Mouse (Mus musculus) intestine, embryonic 14.5 days (tissue): ENCODE measurements around the gene Nlrp9a. TPM values are rescaled to one million over a fixed set of nuclear protein-coding genes. Genes with fewer than 3 reads are reported as not detected.
"Not testable (repeated sequence)": the region's sequence is repeated elsewhere in the genome, so short reads cannot be mapped to it uniquely, and the experiment has no call there.

Experiments used
- ATAC-seq: fragments of 200-750 bp; cut with Nextera tagmentation; replicated peaks from 2 replicates; pipeline ENCODE4 v1.8.0; 2017; ENCODE audit warnings: low read depth, moderate number of reproducible peaks, moderate TSS enrichment, moderate library complexity; ENCODE audit not compliant: low FRiP score, low TSS enrichment
- DNase-seq: peaks from one replicate; pipeline ENCODE4 v3.0.0-alpha.2; 2018; ENCODE audit warnings: low spot score
- H3K27ac ChIP-seq: fragments of 300-500 bp; sonication (generic); 2 replicates; pipeline ENCODE4 v1.5.1; 2014; ENCODE audit warnings: low read depth, mild to moderate bottlenecking, control low read depth
- H3K27me3 ChIP-seq: fragments of 300-500 bp; sonication (generic); replicated peaks from 2 replicates; pipeline ENCODE4 v1.6.1; 2014; ENCODE audit warnings: low read length, control low read depth; ENCODE audit not compliant: control insufficient read depth, insufficient read depth
- H3K36me3 ChIP-seq: fragments of 300-500 bp; sonication (generic); 2 replicates; pipeline ENCODE4 v1.6.1; 2014; ENCODE audit warnings: low read length, control low read depth; ENCODE audit not compliant: control insufficient read depth, insufficient read depth
- H3K4me1 ChIP-seq: fragments of 300-500 bp; sonication (generic); replicated peaks from 2 replicates; pipeline ENCODE4 v1.6.1; 2014; ENCODE audit warnings: low read length, control low read depth, mixed read lengths; ENCODE audit not compliant: control insufficient read depth, insufficient read depth
- H3K4me2 ChIP-seq: fragments of 300-500 bp; sonication (generic); 2 replicates; pipeline ENCODE4 v1.6.1; 2014; ENCODE audit warnings: low read length
- H3K4me3 ChIP-seq: fragments of 300-500 bp; sonication (generic); 2 replicates; pipeline ENCODE4 v1.5.1; 2014; ENCODE audit warnings: low read depth, low read length, control low read depth, mixed read lengths
- H3K9ac ChIP-seq: fragments of 300-500 bp; sonication (generic); 2 replicates; pipeline ENCODE4 v1.6.1; 2014; ENCODE audit warnings: mild to moderate bottlenecking, low read length
- H3K9me3 ChIP-seq: fragments of 300-500 bp; sonication (generic); 2 replicates; pipeline ENCODE4 v1.6.1; 2016; ENCODE audit warnings: low read length, control low read depth; ENCODE audit not compliant: control insufficient read depth
- WGBS: fragments of 180-500 bp; shearing (Covaris S2); extraction: QIAGEN DNeasy Blood & Tissue Kit; methylation state at CpG from one replicate; pipeline ENCODE4 v1.1.7; 2014; 5-methylcytosine and 5-hydroxymethylcytosine counted together
- microRNA-seq: library from miRNA; unstranded; fragments of <30 nt; microRNA quantifications from one replicate; pipeline ENCODE4, GENCODE M21; 2016
- polyA plus RNA-seq: library from polyadenylated mRNA; unstranded; fragments of >200 nt; fragmentation: Nextera tagmentation; extraction: Ambion mirVana; gene quantifications from 2 replicates; pipeline ENCODE4 v1.2.1, GENCODE M21; 2014

Gene Nlrp9a
- polyA plus RNA-seq: not detected in 2 replicates

- H3K9me3 ChIP-seq, H3K4me1 ChIP-seq, DNase-seq, H3K9ac ChIP-seq, H3K27me3 ChIP-seq, H3K4me3 ChIP-seq, H3K4me2 ChIP-seq, ATAC-seq, H3K36me3 ChIP-seq, H3K27ac ChIP-seq: not testable (repeated sequence)
- WGBS: 66% methylated on average over 2 of the region's 2 CpGs
Observed at GRCm38 (mm10) chr7:26534723-26535122, at the start of gene Nlrp9a. Nlrp9a (plus strand) TSS chr7:26535023.

DNA sequence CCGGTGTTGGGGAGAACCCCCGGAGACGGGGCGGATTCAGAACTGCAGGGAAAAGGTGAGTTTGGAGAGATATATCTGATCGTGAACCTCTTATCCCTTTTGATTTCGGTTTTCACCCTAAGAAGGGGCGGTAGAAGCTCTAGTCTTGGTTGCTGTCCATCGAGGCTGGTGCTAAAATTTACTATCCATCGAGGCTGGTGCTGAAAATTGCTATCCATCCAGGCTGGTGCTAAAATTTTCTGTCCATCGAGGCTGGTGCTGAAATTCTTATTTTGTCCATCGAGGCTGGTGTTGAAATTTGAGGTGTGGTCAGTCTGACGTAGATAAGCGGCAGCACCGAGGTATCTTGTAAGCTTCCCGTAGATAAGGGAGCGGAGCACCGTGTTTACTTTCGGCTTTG, 45.3 kb upstream of the Nlrp9a start:
- WGBS: 70% methylated on average over 18 of the region's 18 CpGs
- not testable (repeated sequence) for H3K9ac ChIP-seq, H3K4me3 ChIP-seq, H3K9me3 ChIP-seq, H3K27ac ChIP-seq, H3K27me3 ChIP-seq, H3K4me2 ChIP-seq, DNase-seq, ATAC-seq, H3K4me1 ChIP-seq, H3K36me3 ChIP-seq

- Histone ChIP-seq H3K36me3 (no peaks in the 10 kb centered on the region), H3K27me3 (no peaks in the 10 kb centered on the region), H3K9ac (no peak overlapping the region), H3K4me3 (no peak overlapping the region), H3K4me2 (no peak overlapping the region), H3K4me1 (no peaks in the 10 kb centered on the region), H3K9me3 (no peaks in the 10 kb centered on the region), H3K27ac (no peak overlapping the region)
- DNase-seq (no peak), ATAC-seq (no peak)
Observed at GRCm38 (mm10) chr7:26589077-26589476, 54.3 kb downstream of the Nlrp9a start.

DNA sequence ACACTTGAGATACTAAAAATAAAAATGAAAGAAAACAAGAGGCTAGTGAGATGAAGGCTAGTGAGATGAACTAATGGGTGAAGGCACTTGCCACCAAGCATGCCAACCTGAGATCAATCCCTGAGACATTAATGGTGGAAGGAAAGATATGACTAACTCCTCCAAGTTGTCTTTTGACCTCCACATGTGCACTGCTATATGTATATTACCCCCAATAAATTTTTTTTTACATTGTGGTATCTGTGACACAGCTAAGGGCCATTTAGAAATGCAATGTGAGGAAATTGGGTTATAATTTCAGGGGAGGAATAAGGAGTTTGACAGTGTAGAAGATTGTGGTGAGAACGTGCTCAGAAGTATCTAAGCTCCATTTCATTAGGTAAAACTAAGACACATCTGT, 55.0 kb downstream of the Nlrp9a start:
- H3K27me3 ChIP-seq: no peaks in the 10 kb centered on the region
- H3K36me3 ChIP-seq: no peaks in the 10 kb centered on the region
- H3K4me2 ChIP-seq: no peak overlapping the region
- no peak overlapping the region for H3K27ac ChIP-seq
- H3K9me3 ChIP-seq: no peaks in the 10 kb centered on the region
- no peak overlapping the region for H3K4me3 ChIP-seq
- 59% methylated on average over 1 of the region's 1 CpGs for WGBS
- no peaks in the 10 kb centered on the region for H3K4me1 ChIP-seq
- no peak overlapping the region for H3K9ac ChIP-seq
- no peak for ATAC-seq
- no peak for DNase-seq

DNA sequence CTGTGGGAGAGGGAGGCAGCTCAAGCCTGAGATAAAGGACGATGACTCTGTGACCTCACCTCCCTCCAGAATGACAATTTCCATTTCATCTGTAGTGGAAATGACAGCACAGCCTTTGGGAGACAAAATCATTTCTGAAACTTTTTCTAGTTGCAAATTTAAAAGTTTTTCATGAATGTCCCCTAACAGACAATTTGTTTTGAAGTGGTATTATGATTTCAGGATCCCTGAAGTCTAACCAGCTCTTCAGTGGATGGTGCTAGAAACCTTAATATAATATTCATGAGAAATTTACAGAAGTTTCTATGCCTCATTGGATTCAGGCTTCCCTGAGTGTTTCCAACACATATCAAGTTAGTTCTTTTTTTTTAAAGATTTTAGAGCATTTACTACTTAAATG, 83.5 kb downstream of the Nlrp9a start, which contains the start of gene Vmn1r185:
Gene Vmn1r185, minus strand, starts transcription at position 101 of the 400 bp plus-strand sequence.
- H3K9me3 ChIP-seq, ATAC-seq, H3K4me2 ChIP-seq, H3K36me3 ChIP-seq, H3K4me3 ChIP-seq, H3K27me3 ChIP-seq, H3K9ac ChIP-seq, H3K27ac ChIP-seq, H3K4me1 ChIP-seq, DNase-seq: not testable (repeated sequence)
- WGBS: 71% methylated on average over 1 of the region's 1 CpGs

Small RNA genes lying within 50 kb of the gene (microRNA-seq; reads per million reads assigned to microRNA genes)
- gene Gm25947: not detected

Other genes with a start within 250 kb of the Nlrp9a start
- gene Cyp2a4, start 227.9 kb upstream of the Nlrp9a start, polyA plus RNA-seq: not detected in 2 replicates
- not detected in 2 replicates for gene Nlrp9c, start 131.3 kb upstream of the Nlrp9a start, polyA plus RNA-seq
- gene Nlrp4a, start 99.9 kb upstream of the Nlrp9a start, polyA plus RNA-seq: not detected in 2 replicates
- gene Vmn1r185, start 83.4 kb downstream of the Nlrp9a start, polyA plus RNA-seq: not detected in 2 replicates
- not detected in 2 replicates for gene Cyp2b23, start 151.4 kb downstream of the Nlrp9a start, polyA plus RNA-seq
- not detected in 2 replicates for gene Cyp2b19, start 222.1 kb downstream of the Nlrp9a start, polyA plus RNA-seq